Mouse (Mus musculus): Measurements from ENCODE around the gene Cd247. TPM values are rescaled to one million over a fixed set of nuclear protein-coding genes. Genes with fewer than 3 reads are reported as not detected.

Cd247 gene
- polyA plus RNA-seq, 1 experiment from 2014 or later: 0.61 TPM

DNA sequence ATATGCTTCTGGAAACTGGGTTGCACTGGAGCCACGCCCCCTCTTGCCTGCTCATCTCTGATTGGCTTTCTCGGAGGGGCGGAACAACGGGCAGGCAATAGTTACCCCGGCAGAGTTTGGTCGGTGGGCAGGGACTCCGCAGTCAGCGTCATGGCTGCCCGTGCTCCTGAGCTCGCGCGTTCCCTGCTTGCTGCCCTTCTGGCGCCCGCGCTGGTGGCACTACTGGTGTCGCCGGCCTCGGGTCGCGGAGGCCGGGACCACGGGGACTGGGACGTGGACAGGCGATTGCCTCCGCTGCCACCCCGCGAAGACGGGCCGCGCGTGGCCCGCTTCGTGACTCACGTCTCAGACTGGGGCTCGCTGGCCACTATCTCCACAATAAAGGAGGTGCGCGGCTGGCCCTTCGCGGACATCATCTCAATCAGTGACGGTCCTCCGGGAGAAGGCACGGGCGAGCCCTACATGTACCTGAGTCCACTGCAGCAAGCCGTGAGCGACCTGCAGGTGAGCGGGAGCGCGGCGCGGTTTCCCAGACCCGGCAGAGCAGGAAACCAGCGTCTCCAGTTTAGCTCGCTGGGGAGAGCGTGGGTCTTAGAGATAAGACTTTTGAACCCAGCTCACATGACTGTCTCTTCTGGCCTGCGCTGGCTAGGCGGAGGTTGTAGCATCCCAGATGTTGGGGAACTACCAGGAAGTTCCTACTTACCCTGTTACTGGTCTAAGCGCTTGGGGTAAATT lies 24.7 kb upstream of the Cd247 start, which contains the start of gene Creg1:
Gene Creg1 (plus strand): TSS at position 112 of the 738 bp plus-strand sequence.
- no peaks in the 10 kb centered on the region for H3K9me3 ChIP-seq
- peak within 1 kb of the TSS; percentile 63 for H3K9ac ChIP-seq
- WGBS: under 1% methylated on average over 57 of the region's 57 CpGs
- H3K4me1 ChIP-seq: peaks cover 17% of the 10 kb centered on the region
- H3K27ac ChIP-seq: peak within 1 kb of the TSS; percentile 54; the same call in 1 of the 2 replicates
- ATAC-seq (ENCODE audit: insufficient number of reproducible peaks, low FRiP score, low TSS enrichment, low read depth): peak; percentile 94
- 0 out of 2 replicates have a peak, but pooled peaks cover 13% of the 10 kb centered on the region for H3K27me3 ChIP-seq
- peak within 1 kb of the TSS; percentile 90 for H3K4me2 ChIP-seq
- no peaks in the 10 kb centered on the region for H3K36me3 ChIP-seq
- H3K4me3 ChIP-seq: peak within 1 kb of the TSS; percentile 83

- Histone ChIP-seq H3K9me3 (no peaks in the 10 kb centered on the region), H3K4me1 (peaks cover 17% of the 10 kb centered on the region), H3K4me3 (peak overlapping the region; percentile 83), H3K36me3 (no peaks in the 10 kb centered on the region), H3K27ac (no peak overlapping the region), H3K9ac (peak overlapping the region; percentile 63; the same call in 1 of the 2 replicates), H3K27me3 (0 out of 2 replicates have a peak, but pooled peaks cover 13% of the 10 kb centered on the region), H3K4me2 (peak overlapping the region; percentile 90)
- no peak for ATAC-seq (ENCODE audit: insufficient number of reproducible peaks, low FRiP score, low TSS enrichment, low read depth)
- WGBS: 37% methylated on average over 9 of the region's 9 CpGs
Observed at GRCm38 (mm10) chr1:165764571-165764970, 23.9 kb upstream of the Cd247 start.

- no peaks in the 10 kb centered on the region for H3K9me3 ChIP-seq
- H3K36me3 ChIP-seq: 0 out of 2 replicates have a peak, but pooled peaks cover under 1% of the 10 kb centered on the region
- peaks cover 17% of the 10 kb centered on the region for H3K4me1 ChIP-seq
- no peak overlapping the region for H3K9ac ChIP-seq
- H3K27ac ChIP-seq: no peak overlapping the region
- H3K27me3 ChIP-seq: 0 out of 2 replicates have a peak, but pooled peaks cover 13% of the 10 kb centered on the region
- H3K4me2 ChIP-seq: no peak overlapping the region
- WGBS: 78% methylated on average over 11 of the region's 11 CpGs
- 0 out of 2 replicates have a peak overlapping the region, but pooled peaks have one; percentile 83 for H3K4me3 ChIP-seq
- no peak for ATAC-seq (ENCODE audit: insufficient number of reproducible peaks, low FRiP score, low TSS enrichment, low read depth)
Observed at GRCm38 (mm10) chr1:165765041-165765440, 23.4 kb upstream of the Cd247 start.

- no peak for ATAC-seq (ENCODE audit: insufficient number of reproducible peaks, low FRiP score, low TSS enrichment, low read depth)
- H3K27me3 ChIP-seq: 0 out of 2 replicates have a peak, but pooled peaks cover 13% of the 10 kb centered on the region
- 0 out of 2 replicates have a peak, but pooled peaks cover 3% of the 10 kb centered on the region for H3K36me3 ChIP-seq
- H3K4me3 ChIP-seq: no peak overlapping the region
- no peak overlapping the region for H3K27ac ChIP-seq
- no peak overlapping the region for H3K9ac ChIP-seq
- 81% methylated on average over 17 of the region's 17 CpGs for WGBS
- H3K4me2 ChIP-seq: no peak overlapping the region
- peaks cover 17% of the 10 kb centered on the region for H3K4me1 ChIP-seq
- H3K9me3 ChIP-seq: no peaks in the 10 kb centered on the region
Observed at GRCm38 (mm10) chr1:165765651-165766294, 22.7 kb upstream of the Cd247 start.

DNA sequence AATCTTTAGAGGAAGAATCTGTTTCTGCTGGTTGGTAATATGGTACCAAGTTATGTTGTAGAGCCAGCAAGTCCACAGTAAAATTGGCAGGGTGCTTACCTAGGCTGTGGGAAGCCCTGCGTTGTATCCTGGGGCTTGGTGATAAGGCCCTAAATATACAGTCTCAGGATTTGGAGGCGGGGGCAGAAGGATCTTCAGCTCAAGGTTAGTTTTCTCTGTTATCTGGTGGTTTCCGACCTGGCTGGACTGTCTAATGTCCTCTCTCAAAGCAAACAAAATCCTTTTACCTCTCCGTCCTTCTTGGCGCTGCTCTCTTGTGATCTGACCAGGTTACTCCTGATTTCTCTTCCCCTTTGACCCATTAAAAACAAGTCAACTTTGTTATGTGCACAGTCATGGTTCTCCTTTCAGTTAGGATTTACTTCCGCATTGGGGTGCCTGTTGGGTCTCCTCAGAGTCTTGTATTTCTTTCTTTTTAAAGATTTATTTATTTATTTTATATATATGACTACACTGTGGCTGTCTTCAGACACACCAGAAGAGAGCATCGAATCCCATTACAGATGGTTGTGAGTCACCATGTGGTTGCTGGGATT lies 22.1 kb upstream of the Cd247 start:
- 0 out of 2 replicates have a peak, but pooled peaks cover 3% of the 10 kb centered on the region for H3K36me3 ChIP-seq

GRCm38 (mm10) chr1:165768894-165769512 lies 19.5 kb upstream of the Cd247 start:
- WGBS: 73% methylated on average over 9 of the region's 9 CpGs
- Histone ChIP-seq H3K4me1 (peaks cover 19% of the 10 kb centered on the region), H3K36me3 (0 out of 2 replicates have a peak, but pooled peaks cover 3% of the 10 kb centered on the region), H3K4me3 (no peak overlapping the region), H3K4me2 (no peak overlapping the region), H3K9me3 (no peaks in the 10 kb centered on the region), H3K9ac (no peak overlapping the region), H3K27me3 (0 out of 2 replicates have a peak, but pooled peaks cover 13% of the 10 kb centered on the region), H3K27ac (no peak overlapping the region)
- ATAC-seq (ENCODE audit: insufficient number of reproducible peaks, low FRiP score, low TSS enrichment, low read depth): no peak

More for the DNA sequence above, 22.1 kb upstream of the Cd247 start:
- 90% methylated on average over 7 of the region's 7 CpGs for WGBS
- no peak overlapping the region for H3K27ac ChIP-seq
- no peak overlapping the region for H3K4me3 ChIP-seq
- no peaks in the 10 kb centered on the region for H3K9me3 ChIP-seq
- peaks cover 21% of the 10 kb centered on the region for H3K4me1 ChIP-seq
- no peak overlapping the region for H3K4me2 ChIP-seq
- no peak for ATAC-seq (ENCODE audit: insufficient number of reproducible peaks, low FRiP score, low TSS enrichment, low read depth)
- H3K9ac ChIP-seq: no peak overlapping the region
- 0 out of 2 replicates have a peak, but pooled peaks cover 13% of the 10 kb centered on the region for H3K27me3 ChIP-seq

GRCm38 (mm10) chr1:165770181-165770759 lies 18.2 kb upstream of the Cd247 start:
- H3K9me3 ChIP-seq: no peaks in the 10 kb centered on the region
- H3K9ac ChIP-seq: no peak overlapping the region
- H3K27ac ChIP-seq: no peak overlapping the region
- 0 out of 2 replicates have a peak, but pooled peaks cover 7% of the 10 kb centered on the region for H3K27me3 ChIP-seq
- no peak for ATAC-seq (ENCODE audit: insufficient number of reproducible peaks, low FRiP score, low TSS enrichment, low read depth)
- no peak overlapping the region for H3K4me3 ChIP-seq
- H3K36me3 ChIP-seq: peaks cover 3% of the 10 kb centered on the region; the same call in 1 of the 2 replicates
- WGBS: 77% methylated on average over 10 of the region's 10 CpGs
- no peak overlapping the region for H3K4me2 ChIP-seq
- peaks cover 7% of the 10 kb centered on the region for H3K4me1 ChIP-seq

GRCm38 (mm10) chr1:165771491-165771897 lies 17.0 kb upstream of the Cd247 start:
- Histone ChIP-seq H3K36me3 (peaks cover 3% of the 10 kb centered on the region; the same call in 1 of the 2 replicates), H3K4me1 (peaks cover 7% of the 10 kb centered on the region), H3K9ac (no peak overlapping the region), H3K9me3 (no peaks in the 10 kb centered on the region), H3K4me3 (no peak overlapping the region), H3K4me2 (0 out of 2 replicates have a peak overlapping the region, but pooled peaks have one; percentile 26), H3K27me3 (0 out of 2 replicates have a peak, but pooled peaks cover 3% of the 10 kb centered on the region), H3K27ac (no peak overlapping the region)
- peak; percentile 69; the same call in 1 of the 2 replicates for ATAC-seq (ENCODE audit: insufficient number of reproducible peaks, low FRiP score, low TSS enrichment, low read depth)
- 1% methylated on average over 12 of the region's 12 CpGs for WGBS

GRCm38 (mm10) chr1:165771998-165772397 lies 16.5 kb upstream of the Cd247 start:
- 0 out of 2 replicates have a peak overlapping the region, but pooled peaks have one; percentile 26 for H3K4me2 ChIP-seq
- peaks cover 7% of the 10 kb centered on the region for H3K4me1 ChIP-seq
- no peaks in the 10 kb centered on the region for H3K9me3 ChIP-seq
- no peak overlapping the region for H3K9ac ChIP-seq
- H3K27me3 ChIP-seq: 0 out of 2 replicates have a peak, but pooled peaks cover 3% of the 10 kb centered on the region
- H3K36me3 ChIP-seq: peaks cover 3% of the 10 kb centered on the region; the same call in 1 of the 2 replicates
- H3K4me3 ChIP-seq: no peak overlapping the region
- no peak overlapping the region for H3K27ac ChIP-seq
- no peak for ATAC-seq (ENCODE audit: insufficient number of reproducible peaks, low FRiP score, low TSS enrichment, low read depth)
- WGBS: 48% methylated on average over 9 of the region's 9 CpGs

DNA sequence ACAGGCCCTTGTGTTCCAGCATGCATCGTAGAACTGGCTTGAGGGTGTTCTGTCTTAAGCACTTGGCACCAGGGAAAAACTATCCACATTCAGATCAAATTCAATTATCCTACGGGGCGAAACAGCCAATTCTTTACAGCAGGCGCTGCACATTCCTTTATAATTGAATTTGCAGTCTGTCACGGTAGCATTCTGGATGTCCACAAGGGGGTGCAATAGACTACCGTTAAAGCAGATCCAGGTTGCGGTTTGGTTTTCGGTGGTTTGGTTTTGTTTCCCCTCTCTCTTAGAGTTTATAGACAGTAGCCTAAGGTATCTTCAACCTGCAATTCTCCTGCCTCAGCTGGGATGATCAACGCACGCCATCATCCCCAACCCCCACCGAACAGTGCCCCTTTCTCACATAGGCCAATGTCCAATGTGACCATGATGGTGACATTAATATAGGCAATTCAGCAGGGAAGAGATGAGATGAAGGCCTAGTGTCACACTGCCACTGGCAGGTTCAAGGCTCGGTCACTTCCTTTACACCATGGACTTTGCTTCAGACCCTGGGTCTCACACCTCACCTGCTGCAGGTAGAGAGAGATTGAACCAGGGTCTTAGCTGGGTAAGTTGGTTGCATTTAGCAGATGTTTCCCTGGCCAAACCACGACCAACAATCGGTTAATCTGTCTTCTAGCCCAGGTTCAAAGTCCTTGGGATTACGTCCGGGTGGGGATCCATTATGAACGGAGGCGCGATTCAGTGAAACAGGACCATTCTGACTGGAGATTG lies 12.8 kb upstream of the Cd247 start:
- Histone ChIP-seq H3K27ac (no peak overlapping the region), H3K4me2 (no peak overlapping the region), H3K4me1 (peaks cover 16% of the 10 kb centered on the region), H3K4me3 (no peak overlapping the region), H3K27me3 (0 out of 2 replicates have a peak, but pooled peaks cover 3% of the 10 kb centered on the region), H3K9ac (no peak overlapping the region), H3K9me3 (no peaks in the 10 kb centered on the region), H3K36me3 (no peaks in the 10 kb centered on the region; the same call in 1 of the 2 replicates)
- no peak for ATAC-seq (ENCODE audit: insufficient number of reproducible peaks, low FRiP score, low TSS enrichment, low read depth)
- WGBS: 46% methylated on average over 19 of the region's 19 CpGs

Measured in limb, embryonic 15.5 days (tissue).